Comparison of ENCODE assay signal across 7 mouse cellular contexts in genomic region chr11:70969821-70970559, GRCm38 (mm10). TPM values are rescaled to one million over a fixed set of nuclear protein-coding genes. Genes with fewer than 3 reads are reported as not detected.
DNase-seq lines count a peak whose midpoint lies in the region; ATAC-seq and TF ChIP-seq lines count a peak whose summit lies in the region.

TSS of gene Nup88 (minus strand) at chr11:70969973.
TSS of gene Rpain (plus strand) at chr11:70970213.

- WGBS in embryonic facial prominence, embryonic 10.5 days: under 1% methylated on average over 43 of the region's 43 CpGs
- under 1% methylated on average over 43 of the region's 43 CpGs for WGBS in intestine, postnatal 0 days
- under 1% methylated on average over 43 of the region's 43 CpGs for WGBS in midbrain, embryonic 12.5 days
- WGBS in small intestine, adult 2 months: under 1% methylated on average over 43 of the region's 43 CpGs

- intact Hi-C loops in left cerebral cortex, postnatal 4 days (cut with DNase I): no loop called here

- TF ChIP-seq POLR2A in small intestine, adult 2 months (IDR thresholded peaks at IDR 0.05; ENCODE audit: low read depth, low read length): peak; percentile 90

- DNase-seq in adrenal gland, postnatal 10 days: peak; percentile 93
- DNase-seq in embryonic facial prominence, embryonic 10.5 days (ENCODE audit: low spot score): peak; percentile 97
- DNase-seq in gonadal fat pad, adult 2 months (ENCODE audit: low read depth): peak; percentile 77
- peak; percentile 94 for DNase-seq in left cerebral cortex, postnatal 4 days

- ATAC-seq in intestine, postnatal 0 days: peak; percentile 96
- ATAC-seq in midbrain, embryonic 12.5 days (ENCODE audit: low FRiP score, low read depth): peak; percentile 97

- peak within 1 kb of the TSS; percentile 92 for H3K4me3 ChIP-seq in embryonic facial prominence, embryonic 10.5 days
- peak within 1 kb of the TSS; percentile 94 for H3K4me3 ChIP-seq in intestine, postnatal 0 days (ENCODE audit: low read depth, low read length)
- peak within 1 kb of the TSS; percentile 74 for H3K4me3 ChIP-seq in midbrain, embryonic 12.5 days
- H3K4me3 ChIP-seq in small intestine, adult 2 months (ENCODE audit: low read depth, low read length): peak within 1 kb of the TSS; percentile 96

- H3K27me3 ChIP-seq in embryonic facial prominence, embryonic 10.5 days (replicated peaks; ENCODE audit: low read depth, poor library complexity, severe bottlenecking): no peaks in the 10 kb centered on the region
- H3K27me3 ChIP-seq in intestine, postnatal 0 days (replicated peaks; ENCODE audit: control insufficient read depth, insufficient read depth, low read length): no peaks in the 10 kb centered on the region
- no peaks in the 10 kb centered on the region for H3K27me3 ChIP-seq in midbrain, embryonic 12.5 days
- no peaks in the 10 kb centered on the region for H3K27me3 ChIP-seq in small intestine, adult 2 months (ENCODE audit: control insufficient read depth, insufficient read depth, low read length)

- peaks cover 21% of the 10 kb centered on the region for H3K4me1 ChIP-seq in embryonic facial prominence, embryonic 10.5 days
- H3K4me1 ChIP-seq in intestine, postnatal 0 days (replicated peaks; ENCODE audit: control insufficient read depth, insufficient read depth, low read length): no peaks in the 10 kb centered on the region
- H3K4me1 ChIP-seq in midbrain, embryonic 12.5 days: peaks cover 15% of the 10 kb centered on the region
- peaks cover 7% of the 10 kb centered on the region for H3K4me1 ChIP-seq in small intestine, adult 2 months (ENCODE audit: control insufficient read depth, insufficient read depth, insufficient read length, low read length)

- H3K9ac ChIP-seq in intestine, postnatal 0 days (ENCODE audit: low read depth, low read length): peak within 1 kb of the TSS; percentile 88
- H3K9ac ChIP-seq in midbrain, embryonic 12.5 days (replicated peaks): peak within 1 kb of the TSS; percentile 87

- H3K27ac ChIP-seq in embryonic facial prominence, embryonic 10.5 days (replicated peaks): peak within 1 kb of the TSS; percentile 96
- H3K27ac ChIP-seq in intestine, postnatal 0 days (ENCODE audit: low read depth, low read length): peak within 1 kb of the TSS; percentile 85
- peak within 1 kb of the TSS; percentile 85 for H3K27ac ChIP-seq in midbrain, embryonic 12.5 days (replicated peaks)
- H3K27ac ChIP-seq in small intestine, adult 2 months (ENCODE audit: insufficient read depth, low read depth, low read length): peak within 1 kb of the TSS; percentile 90

- peak within 1 kb of the TSS; percentile 90 for H3K4me2 ChIP-seq in intestine, postnatal 0 days (replicated peaks; ENCODE audit: low read depth)
- H3K4me2 ChIP-seq in midbrain, embryonic 12.5 days (replicated peaks): peak within 1 kb of the TSS; percentile 80

- peaks cover 53% of the 10 kb centered on the region for H3K36me3 ChIP-seq in embryonic facial prominence, embryonic 10.5 days (replicated peaks)
- peaks cover 28% of the 10 kb centered on the region for H3K36me3 ChIP-seq in intestine, postnatal 0 days (ENCODE audit: control insufficient read depth, insufficient read depth)
- H3K36me3 ChIP-seq in midbrain, embryonic 12.5 days: peaks cover 35% of the 10 kb centered on the region
- H3K36me3 ChIP-seq in small intestine, adult 2 months (ENCODE audit: control insufficient read depth, insufficient read depth, low read length): peaks cover 16% of the 10 kb centered on the region

- TF ChIP-seq CTCF in intestine, postnatal 0 days (IDR thresholded peaks at IDR 0.05; ENCODE audit: low read depth): no peak
- no peak for TF ChIP-seq CTCF in small intestine, adult 2 months (IDR thresholded peaks at IDR 0.05; ENCODE audit: extremely low read depth, insufficient read length, insufficient replicate concordance, low read depth, low read length)

- no peaks in the 10 kb centered on the region for H3K9me3 ChIP-seq in embryonic facial prominence, embryonic 10.5 days
- no peaks in the 10 kb centered on the region for H3K9me3 ChIP-seq in intestine, postnatal 0 days (ENCODE audit: control insufficient read depth)
- H3K9me3 ChIP-seq in midbrain, embryonic 12.5 days: no peaks in the 10 kb centered on the region

RNA-seq across cellular contexts. Expression of gene Nup88, which starts in this region (rescaled TPM):
- 10 to 100 TPM; 54.0 to 68.3 TPM for total RNA-seq in adrenal gland, postnatal 10 days (2021)
- 146 and 151 TPM in 2 replicates for polyA plus RNA-seq in embryonic facial prominence, embryonic 10.5 days (2016; fragmentation: Nextera tagmentation; extraction: Ambion mirVana)
- polyA plus RNA-seq in gonadal fat pad, adult 2 months (2012; rRNA removed): 40.4 and 41.3 TPM in 2 replicates
- polyA plus RNA-seq in intestine, postnatal 0 days (2015; fragmentation: Nextera tagmentation; extraction: Ambion mirVana): 35.8 and 37.3 TPM in 2 replicates
- total RNA-seq in left cerebral cortex, postnatal 4 days (2021): 10 to 100 TPM; 76.9 to 77.8 TPM
- polyA plus RNA-seq in midbrain, embryonic 12.5 days (2016; fragmentation: Nextera tagmentation; extraction: Ambion mirVana): 148 and 151 TPM in 2 replicates
- 4.3 and 7.6 TPM in 2 replicates for polyA plus RNA-seq in small intestine, adult 2 months (2012; rRNA removed)

RNA-seq across cellular contexts. Expression of gene Rpain, which starts in this region (rescaled TPM):
- 10 to 100 TPM; 24.9 to 31.5 TPM for total RNA-seq in adrenal gland, postnatal 10 days (2021)
- 77.0 and 82.4 TPM in 2 replicates for polyA plus RNA-seq in embryonic facial prominence, embryonic 10.5 days (2016; fragmentation: Nextera tagmentation; extraction: Ambion mirVana)
- 24.9 and 31.1 TPM in 2 replicates for polyA plus RNA-seq in gonadal fat pad, adult 2 months (2012; rRNA removed)
- polyA plus RNA-seq in intestine, postnatal 0 days (2015; fragmentation: Nextera tagmentation; extraction: Ambion mirVana): 42.8 and 49.3 TPM in 2 replicates
- total RNA-seq in left cerebral cortex, postnatal 4 days (2021): 10 to 100 TPM; 50.2 to 50.7 TPM
- 68.2 and 75.6 TPM in 2 replicates for polyA plus RNA-seq in midbrain, embryonic 12.5 days (2016; fragmentation: Nextera tagmentation; extraction: Ambion mirVana)
- 6.5 and 8.1 TPM in 2 replicates for polyA plus RNA-seq in small intestine, adult 2 months (2012; rRNA removed)

Comparison
In these comparisons a context has a peak if more than half of its experiments do, and no peak if none do; other contexts are left out.
1. Peak in every context shown above with its lines: DNase-seq, ATAC-seq, H3K4me3 ChIP-seq and H3K27ac ChIP-seq.